Mouse (Mus musculus) limb, embryonic 14.5 days (tissue): ENCODE data around the gene Ccdc92b. TPM values are rescaled to one million over a fixed set of nuclear protein-coding genes. Genes with fewer than 3 reads are reported as not detected.
A peak's percentile ranks its signal among the peaks of the same experiment; 100 is the strongest.

ENCODE experiments used
- ATAC-seq: fragments of 200-750 bp; cut with Nextera tagmentation; 2 replicates; pipeline ENCODE4 v1.8.0; 2017; ENCODE audit warnings: low read depth, moderate number of reproducible peaks, moderate TSS enrichment; ENCODE audit not compliant: low FRiP score
- DNase-seq: peaks from one replicate; pipeline ENCODE4 v3.0.0-alpha.2; 2015; ENCODE audit warnings: low spot score
- H3K27ac ChIP-seq: fragments of 300-500 bp; sonication (generic); replicated peaks from 2 replicates; pipeline ENCODE4 v1.5.1; 2014; ENCODE audit warnings: low read depth, mild to moderate bottlenecking, low read length, moderate library complexity, mixed read lengths
- H3K27me3 ChIP-seq: fragments of 300-500 bp; sonication (generic); 2 replicates; pipeline ENCODE4 v1.6.1; 2014; ENCODE audit warnings: low read length, mixed read lengths; ENCODE audit not compliant: control insufficient read depth, insufficient read depth
- H3K36me3 ChIP-seq: fragments of 300-500 bp; sonication (generic); 2 replicates; pipeline ENCODE4 v1.6.1; 2014; ENCODE audit warnings: mild to moderate bottlenecking, low read length, moderate library complexity, mixed read lengths; ENCODE audit not compliant: control insufficient read depth, insufficient read depth
- H3K4me1 ChIP-seq: fragments of 300-500 bp; sonication (generic); 2 replicates; pipeline ENCODE4 v1.6.1; 2014; ENCODE audit warnings: antibody characterized with exemption, low read length, mixed read lengths; ENCODE audit not compliant: control insufficient read depth, insufficient read depth
- H3K4me2 ChIP-seq: fragments of 300-500 bp; sonication (generic); replicated peaks from 2 replicates; pipeline ENCODE4 v1.6.1; 2014; ENCODE audit warnings: low read depth, mild to moderate bottlenecking, low read length, moderate library complexity; ENCODE audit not compliant: severe bottlenecking
- H3K4me3 ChIP-seq: fragments of 300-500 bp; sonication (generic); replicated peaks from 2 replicates; pipeline ENCODE4 v1.5.1; 2014; ENCODE audit warnings: low read length
- H3K9ac ChIP-seq: fragments of 300-500 bp; sonication (generic); 2 replicates; pipeline ENCODE4 v1.6.1; 2014; ENCODE audit warnings: mild to moderate bottlenecking, low read depth, low read length, moderate library complexity; ENCODE audit not compliant: severe bottlenecking
- H3K9me3 ChIP-seq: fragments of 300-500 bp; sonication (generic); 2 replicates; pipeline ENCODE4 v1.6.1; 2016; ENCODE audit warnings: low read length; ENCODE audit not compliant: control insufficient read depth
- POLR2A ChIP-seq: fragments of 200-500 bp; IDR thresholded peaks from 2 replicates; pipeline ENCODE4 v1.8.0; 2012; ENCODE audit warnings: inconsistent platforms, mild to moderate bottlenecking, moderate library complexity, borderline replicate concordance; ENCODE audit not compliant: insufficient read depth, insufficient read length; ENCODE audit errors: extremely low read depth
- whole genome bisulfite sequencing: fragments of 180-500 bp; shearing (Covaris S2); extraction: QIAGEN DNeasy Blood & Tissue Kit; methylation state at CpG from one replicate; pipeline ENCODE4 v1.1.7; 2014; 5-methylcytosine and 5-hydroxymethylcytosine counted together
- polyA plus RNA-seq, 2 experiments: library from polyadenylated mRNA; depleted of rRNA in 1 of 2; stranded (reverse) in 1 of 2; unstranded in 1 of 2; fragments of >200 nt; fragmentation: Nextera tagmentation in 1 of 2; extraction: Ambion mirVana in 1 of 2; gene quantifications; 2 replicates each; pipeline versions ENCODE4 v1.2.1 to v1.2.3; 2012 to 2014

Ccdc92b gene
- polyA plus RNA-seq, 2 experiments: 0.36 to 0.50 TPM

DNA sequence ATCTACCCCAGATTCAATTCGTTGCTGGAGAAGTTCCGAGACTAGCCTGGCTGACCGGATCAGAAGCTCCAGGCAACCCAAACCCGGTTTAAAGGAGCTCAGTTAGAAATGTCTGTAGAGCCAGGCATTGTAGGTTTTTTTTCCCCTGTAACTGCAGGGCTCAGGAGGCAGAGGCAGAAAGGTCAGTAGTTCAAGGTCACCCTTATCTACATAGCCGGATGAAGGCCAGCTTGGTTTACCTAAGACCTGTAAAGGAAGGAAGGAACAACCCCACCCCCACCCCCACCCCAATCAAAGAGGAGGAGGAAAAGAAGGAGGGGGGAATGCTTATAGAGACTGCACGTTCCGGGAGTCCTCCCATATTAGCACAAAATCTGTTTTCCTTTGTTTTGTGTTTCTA is 8.0 kb upstream of the Ccdc92b start:
- Histone ChIP-seq H3K36me3 (no peaks in the 10 kb centered on the region), H3K4me3 (no peak overlapping the region), H3K4me2 (no peak overlapping the region), H3K4me1 (no peaks in the 10 kb centered on the region), H3K27me3 (peaks cover 24% of the 10 kb centered on the region), H3K9ac (no peak overlapping the region), H3K9me3 (no peaks in the 10 kb centered on the region), H3K27ac (no peak overlapping the region)
- WGBS: 17% methylated on average over 7 of the region's 7 CpGs
- DNase-seq (no peak), ATAC-seq (no peak)
- no peak for TF ChIP-seq POLR2A

DNA sequence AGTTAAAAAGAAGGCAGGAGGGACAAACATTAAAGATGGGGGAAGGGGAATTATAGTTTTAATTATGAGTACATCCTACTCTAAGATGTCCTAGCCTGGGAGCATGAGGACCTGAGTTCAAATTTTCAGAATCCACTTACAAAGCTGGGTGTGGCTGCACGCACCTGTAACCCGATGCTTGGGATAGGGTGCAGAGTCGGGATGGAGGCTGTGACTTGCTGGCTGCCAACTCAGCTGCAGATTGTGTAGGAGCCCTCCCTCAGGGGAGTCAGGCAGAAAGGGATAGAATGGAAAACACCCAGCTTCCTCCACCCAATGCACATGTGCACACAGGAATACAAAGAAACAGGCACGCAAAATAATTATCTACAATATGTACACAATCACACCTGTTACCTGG is 6.0 kb upstream of the Ccdc92b start:
- H3K4me3 ChIP-seq: no peak overlapping the region
- no peak overlapping the region for H3K27ac ChIP-seq
- no peak overlapping the region for H3K9ac ChIP-seq
- WGBS: 63% methylated on average over 4 of the region's 4 CpGs
- H3K4me1 ChIP-seq: no peaks in the 10 kb centered on the region
- no peak overlapping the region for H3K4me2 ChIP-seq
- no peak for ATAC-seq
- no peak for DNase-seq
- H3K27me3 ChIP-seq: peaks cover 24% of the 10 kb centered on the region
- H3K36me3 ChIP-seq: no peaks in the 10 kb centered on the region
- TF ChIP-seq POLR2A: no peak
- H3K9me3 ChIP-seq: no peaks in the 10 kb centered on the region

GRCm38 (mm10) chr11:74615571-74615970 is 3.8 kb upstream of the Ccdc92b start:
- DNase-seq (no peak), ATAC-seq (no peak)
- H3K36me3 ChIP-seq: no peaks in the 10 kb centered on the region
- no peak overlapping the region for H3K4me3 ChIP-seq
- no peaks in the 10 kb centered on the region for H3K9me3 ChIP-seq
- TF ChIP-seq POLR2A: no peak
- no peak overlapping the region for H3K9ac ChIP-seq
- H3K27ac ChIP-seq: no peak overlapping the region
- peaks cover 28% of the 10 kb centered on the region for H3K27me3 ChIP-seq
- no peaks in the 10 kb centered on the region for H3K4me1 ChIP-seq
- whole genome bisulfite sequencing: 54% methylated on average over 5 of the region's 5 CpGs
- H3K4me2 ChIP-seq: no peak overlapping the region

GRCm38 (mm10) chr11:74619956-74620300 is 523 bp downstream of the Ccdc92b start:
- H3K4me1 ChIP-seq: no peaks in the 10 kb centered on the region
- no peak overlapping the region for H3K27ac ChIP-seq
- ATAC-seq: no peak
- H3K36me3 ChIP-seq: no peaks in the 10 kb centered on the region
- H3K4me3 ChIP-seq: peak overlapping the region; percentile 25
- H3K27me3 ChIP-seq: peaks cover 23% of the 10 kb centered on the region
- DNase-seq: no peak
- peak overlapping the region; percentile 41 for H3K4me2 ChIP-seq
- no peak overlapping the region for H3K9ac ChIP-seq
- no peak for TF ChIP-seq POLR2A
- WGBS: 3% methylated on average over 16 of the region's 16 CpGs
- H3K9me3 ChIP-seq: no peaks in the 10 kb centered on the region

GRCm38 (mm10) chr11:74621974-74622669 is 2.7 kb downstream of the Ccdc92b start:
- Histone ChIP-seq H3K27ac (no peak overlapping the region), H3K27me3 (peaks cover 23% of the 10 kb centered on the region), H3K36me3 (no peaks in the 10 kb centered on the region), H3K4me1 (no peaks in the 10 kb centered on the region), H3K4me3 (no peak overlapping the region), H3K9ac (no peak overlapping the region), H3K4me2 (no peak overlapping the region), H3K9me3 (no peaks in the 10 kb centered on the region)
- TF ChIP-seq POLR2A: no peak
- DNase-seq (no peak), ATAC-seq (no peak)
- WGBS: 74% methylated on average over 8 of the region's 8 CpGs
